Mouse (Mus musculus): ENCODE measurements around the gene Etv6.

DNA sequence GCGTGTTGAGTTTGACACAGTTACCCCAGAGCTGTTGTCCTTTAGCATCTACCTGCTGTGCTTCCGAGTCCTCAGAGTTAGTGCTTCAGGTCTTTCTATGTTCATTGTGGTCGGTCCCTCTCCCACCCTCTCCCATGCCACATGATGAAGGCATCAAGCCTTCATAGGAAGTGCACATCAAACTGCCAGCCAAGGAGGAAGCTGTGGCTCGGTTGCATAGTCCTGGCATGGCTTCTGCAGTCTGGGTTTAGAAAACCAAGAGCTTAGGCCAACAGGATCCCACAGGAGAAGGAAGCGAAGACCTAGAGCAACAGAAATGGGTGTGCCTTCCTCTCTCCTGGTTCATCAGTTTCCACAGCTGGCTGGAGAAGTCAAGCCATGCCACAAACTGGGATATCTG lies 166.7 kb downstream of the Etv6 start:
- TF ChIP-seq CTCF (IDR thresholded peaks at IDR 0.05; ENCODE audit: low read depth, low read length) = no peak
- TF ChIP-seq POLR2A (IDR thresholded peaks at IDR 0.05; ENCODE audit: borderline replicate concordance, low read depth, low read length) = no peak
